Mouse (Mus musculus) cortical plate, adult 2 months (tissue): ENCODE measurements around the gene Klrg1. TPM values are rescaled to one million over a fixed set of nuclear protein-coding genes. Genes with fewer than 3 reads are reported as not detected.

Source experiments
- H3K27ac ChIP-seq: fragments of 200-500 bp; 2 replicates; pipeline ENCODE4 v1.5.1; 2012; ENCODE audit warnings: low read length, control low read depth, inconsistent platforms; ENCODE audit not compliant: insufficient read depth
- H3K4me1 ChIP-seq: fragments of 200-500 bp; 2 replicates; pipeline ENCODE4 v1.6.1; 2011; ENCODE audit warnings: low read length; ENCODE audit not compliant: control insufficient read depth, insufficient read depth
- H3K4me3 ChIP-seq: fragments of 200-500 bp; 2 replicates; pipeline ENCODE4 v1.5.1; 2011; ENCODE audit warnings: mild to moderate bottlenecking, low read length, control low read depth; ENCODE audit not compliant: insufficient read depth
- CTCF ChIP-seq: fragments of 200-500 bp; IDR thresholded peaks from 2 replicates; pipeline ENCODE4 v1.5.1; 2011; ENCODE audit warnings: mild to moderate bottlenecking, control low read depth, low read length; ENCODE audit not compliant: insufficient read depth; ENCODE audit errors: extremely low read depth
- POLR2A ChIP-seq: fragments of 200-500 bp; IDR thresholded peaks from 2 replicates; pipeline ENCODE4 v1.6.1; 2011; ENCODE audit warnings: mild to moderate bottlenecking, low read length, control low read depth; ENCODE audit not compliant: insufficient read depth; ENCODE audit errors: extremely low read depth
- polyA plus RNA-seq: library from polyadenylated mRNA; depleted of rRNA; stranded (reverse); fragments of >200 nt; gene quantifications from 2 replicates; pipeline ENCODE4 v1.2.3, GENCODE M21; 2012; rRNA removed

Gene Klrg1
- polyA plus RNA-seq: 0.17 and 0.34 TPM in 2 replicates

GRCm38 (mm10) chr6:122282782-122283181 lies at the start of gene Klrg1:
TSS of gene Klrg1 (minus strand) at chr6:122282882.
- Histone ChIP-seq H3K4me1 (no peaks in the 10 kb centered on the region), H3K4me3 (no peak within 1 kb of the TSS), H3K27ac (no peak within 1 kb of the TSS)
- TF ChIP-seq CTCF (no peak), POLR2A (no peak)

DNA sequence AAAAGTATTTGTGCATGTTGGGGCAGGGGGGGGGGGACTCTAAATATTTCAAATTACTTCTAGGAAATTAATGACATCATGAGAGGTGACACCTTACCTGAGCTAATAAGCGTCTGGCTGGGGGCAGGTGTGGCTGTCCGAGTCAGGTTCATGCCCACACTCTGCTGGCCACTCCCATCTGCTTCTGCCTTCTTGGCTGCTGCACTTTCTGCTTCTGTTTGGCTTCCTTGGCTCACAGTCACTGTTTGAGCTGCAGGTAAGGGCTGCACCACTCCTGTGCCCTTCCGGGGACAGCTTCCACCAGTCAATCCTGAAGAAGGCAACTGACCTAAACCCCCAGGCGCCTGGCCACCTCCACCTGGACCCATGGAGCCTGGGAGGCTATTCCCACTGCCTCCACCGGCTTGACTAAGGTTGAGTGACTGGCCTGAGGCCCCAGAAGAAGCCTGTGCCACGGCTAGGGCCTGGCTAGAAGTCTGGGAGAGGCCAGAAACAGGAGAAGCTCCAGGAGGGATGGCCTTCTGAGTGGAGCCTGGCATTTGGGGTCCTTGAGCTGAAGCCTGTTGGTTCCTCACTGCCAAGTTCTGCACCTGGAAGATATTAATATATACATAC lies 42.8 kb upstream of the Klrg1 start:
- TF ChIP-seq CTCF (no peak), POLR2A (no peak)
- no peak overlapping the region for H3K27ac ChIP-seq
- no peaks in the 10 kb centered on the region for H3K4me1 ChIP-seq
- H3K4me3 ChIP-seq: no peak overlapping the region

DNA sequence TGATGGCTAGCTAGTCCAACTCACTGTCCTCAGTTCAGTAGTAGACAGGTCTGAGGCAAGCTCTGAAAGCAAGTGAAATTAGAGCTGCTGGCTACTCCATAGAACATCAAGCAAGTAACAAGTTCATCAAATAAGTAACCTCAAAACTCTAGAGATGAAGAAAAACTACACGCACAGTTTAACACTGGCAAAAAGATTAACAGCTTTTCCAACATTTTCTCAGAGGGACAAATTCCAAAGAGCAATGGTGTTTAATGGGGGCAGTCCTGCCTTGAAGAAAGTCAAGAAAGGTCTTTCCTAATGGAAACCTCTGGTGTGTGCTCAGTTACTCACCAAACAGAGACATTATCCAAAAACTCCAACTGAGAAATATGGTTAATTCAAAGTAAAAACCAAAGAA lies 36.0 kb upstream of the Klrg1 start:
- TF ChIP-seq CTCF: no peak
- no peak for TF ChIP-seq POLR2A
- Histone ChIP-seq H3K4me1 (no peaks in the 10 kb centered on the region), H3K4me3 (no peak overlapping the region), H3K27ac (no peak overlapping the region)

GRCm38 (mm10) chr6:122310187-122310820 lies 27.6 kb upstream of the Klrg1 start:
- no peak overlapping the region; the same call in 1 of the 2 replicates for H3K4me3 ChIP-seq
- no peaks in the 10 kb centered on the region; the same call in 1 of the 2 replicates for H3K4me1 ChIP-seq
- no peak for TF ChIP-seq CTCF
- TF ChIP-seq POLR2A: no peak
- H3K27ac ChIP-seq: no peak overlapping the region

DNA sequence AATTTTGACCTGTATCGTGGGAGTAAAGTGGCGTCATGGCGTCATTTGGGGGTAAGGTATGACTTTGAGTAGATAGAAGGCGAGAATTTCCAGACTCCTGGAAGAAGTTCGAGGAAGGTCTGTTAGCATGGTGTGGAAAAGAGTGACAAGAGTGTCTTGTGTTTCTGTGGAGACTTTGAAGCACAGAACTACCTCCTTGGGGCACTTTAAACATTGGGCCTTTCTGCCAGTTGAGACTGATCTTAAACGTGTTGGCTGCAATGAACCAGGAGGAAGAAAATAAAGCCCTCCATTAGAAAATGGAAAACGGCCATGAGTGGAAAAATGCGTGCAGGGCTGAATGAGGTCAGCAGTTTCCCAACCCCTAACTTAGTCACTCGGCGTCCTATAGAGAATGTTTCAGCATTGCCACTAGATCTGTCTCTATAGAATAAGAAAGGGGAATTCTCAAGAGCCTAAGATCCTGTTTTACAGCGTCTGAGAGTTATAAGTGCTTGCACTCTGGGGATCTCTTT lies 26.8 kb upstream of the Klrg1 start:
- TF ChIP-seq CTCF: no peak
- TF ChIP-seq POLR2A: no peak
- Histone ChIP-seq H3K4me3 (peak overlapping the region; percentile 75), H3K4me1 (no peaks in the 10 kb centered on the region; the same call in 1 of the 2 replicates), H3K27ac (no peak overlapping the region)

- TF ChIP-seq CTCF (peak; percentile 93), POLR2A (peak; percentile 69)
- Histone ChIP-seq H3K27ac (0 out of 2 replicates have a peak within 1 kb of the TSS, but pooled peaks have one; percentile 4), H3K4me1 (no peaks in the 10 kb centered on the region; the same call in 1 of the 2 replicates), H3K4me3 (peak within 1 kb of the TSS; percentile 75)
Measured at GRCm38 (mm10) chr6:122308505-122309393, 26.1 kb upstream of the Klrg1 start, which contains the start of gene M6pr. TSS of gene M6pr (plus strand) at chr6:122308720.

DNA sequence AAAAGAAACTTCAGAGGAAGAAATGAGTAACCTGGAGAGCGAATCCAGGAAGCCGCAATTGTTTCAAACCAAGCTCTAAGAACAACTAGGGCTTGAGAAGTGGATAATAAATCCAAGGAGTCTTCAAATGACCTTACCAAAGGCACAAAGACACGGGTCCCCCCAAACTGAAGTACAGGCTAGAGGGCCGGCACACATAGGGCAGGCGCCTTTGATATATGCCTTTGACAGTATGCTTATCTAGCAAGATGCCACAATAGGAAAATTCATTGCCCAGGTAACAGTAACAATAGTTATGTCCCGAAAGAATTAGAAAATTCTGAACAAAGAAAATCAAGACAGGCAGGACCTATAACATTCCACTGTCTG lies 25.4 kb upstream of the Klrg1 start:
- Histone ChIP-seq H3K4me1 (no peaks in the 10 kb centered on the region; the same call in 1 of the 2 replicates), H3K4me3 (no peak overlapping the region), H3K27ac (no peak overlapping the region)
- no peak for TF ChIP-seq POLR2A
- no peak for TF ChIP-seq CTCF

- no peak overlapping the region for H3K27ac ChIP-seq
- H3K4me3 ChIP-seq: no peak overlapping the region
- no peak for TF ChIP-seq POLR2A
- no peak for TF ChIP-seq CTCF
- no peaks in the 10 kb centered on the region; the same call in 1 of the 2 replicates for H3K4me1 ChIP-seq
Measured at GRCm38 (mm10) chr6:122306707-122307106, 24.0 kb upstream of the Klrg1 start.
